Mouse (Mus musculus): ENCODE results near the gene Trir. TPM values are rescaled to one million over a fixed set of nuclear protein-coding genes. Genes with fewer than 3 reads are reported as not detected.

The Trir gene
- polyA plus RNA-seq, 1 experiment = 198 TPM

DNA sequence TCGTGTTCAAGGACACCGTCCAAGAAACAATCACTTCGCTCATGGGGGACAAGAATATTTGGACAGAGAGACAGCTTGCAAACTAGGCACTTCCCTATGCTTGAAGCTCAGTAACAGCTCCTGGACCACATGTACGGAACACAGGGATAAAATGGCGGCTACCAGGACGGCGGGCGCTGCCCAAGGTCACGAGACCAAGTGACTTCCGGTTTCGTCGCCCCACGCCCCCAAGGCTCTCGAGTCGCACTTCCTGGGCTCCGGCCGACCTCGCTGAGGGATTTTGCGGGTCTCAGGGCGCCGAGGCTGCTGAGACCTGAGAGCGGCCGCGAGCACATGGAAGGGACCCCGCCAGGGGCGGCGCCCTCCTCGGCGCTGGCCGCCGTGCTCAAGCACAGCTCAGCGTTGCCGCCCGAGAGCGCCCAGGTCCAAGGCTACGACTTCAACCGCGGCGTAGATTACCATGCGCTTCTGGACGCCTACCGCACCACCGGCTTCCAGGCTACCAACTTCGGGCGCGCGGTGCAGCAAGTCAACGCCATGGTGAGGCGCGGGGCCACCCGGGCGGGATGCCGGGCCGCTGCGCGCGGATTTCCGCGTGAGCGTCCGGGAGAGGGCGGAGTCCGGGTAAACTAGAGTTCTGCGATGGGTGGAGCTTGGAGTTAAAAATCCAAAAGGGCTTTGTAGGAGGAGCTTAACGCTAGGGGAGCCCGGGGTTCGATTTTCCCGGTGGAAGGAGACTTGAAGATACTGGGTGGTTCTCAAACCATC lies 45.1 kb downstream of the Trir start, which contains the start of gene Dhps:
TSS of gene Dhps (plus strand) at position 244 of the 768 bp plus-strand sequence.
- no peaks in the 10 kb centered on the region for H3K79me2 ChIP-seq (ENCODE audit: control insufficient read depth, insufficient read depth)
- H3K4me2 ChIP-seq (ENCODE audit: low read depth) = peak within 1 kb of the TSS; percentile 95
- no peaks in the 10 kb centered on the region for H3K27me3 ChIP-seq (ENCODE audit: control insufficient read depth, insufficient read depth, insufficient read length)
- peak within 1 kb of the TSS; percentile 82 for H3K4me3 ChIP-seq
- H3ac ChIP-seq (ENCODE audit: control insufficient read depth, insufficient read length) = peak within 1 kb of the TSS; percentile 78
- H3K36me3 ChIP-seq (ENCODE audit: control insufficient read depth, insufficient read depth) = peaks cover 12% of the 10 kb centered on the region
- TF ChIP-seq USF1 (IDR thresholded peaks at IDR 0.05; ENCODE audit: low read depth) (peak; percentile 91), POLR2AphosphoS2 (IDR thresholded peaks at IDR 0.05; ENCODE audit: insufficient read length, low read depth) (peak; percentile 58), E2F4 (IDR thresholded peaks at IDR 0.05; ENCODE audit: insufficient read depth) (no peak), POLR2A (IDR thresholded peaks at IDR 0.05; ENCODE audit: insufficient read length, low read depth) (peak; percentile 61), TCF3 (IDR thresholded peaks at IDR 0.05; ENCODE audit: insufficient read length, low read depth) (no peak)

- H3K36me3 ChIP-seq (ENCODE audit: control insufficient read depth, insufficient read depth) = peaks cover 12% of the 10 kb centered on the region
- H3K4me2 ChIP-seq (ENCODE audit: low read depth) = peak overlapping the region; percentile 95
- H3K27me3 ChIP-seq (ENCODE audit: control insufficient read depth, insufficient read depth, insufficient read length) = no peaks in the 10 kb centered on the region
- no peak for TF ChIP-seq CEBPB (IDR thresholded peaks at IDR 0.05; ENCODE audit: insufficient read depth, poor library complexity, severe bottlenecking)
- no peak for TF ChIP-seq TCF12 (IDR thresholded peaks at IDR 0.05; ENCODE audit: insufficient read depth, poor library complexity, severe bottlenecking)
- no peak for TF ChIP-seq USF1 (IDR thresholded peaks at IDR 0.05; ENCODE audit: low read depth)
- TF ChIP-seq POLR2AphosphoS2 (IDR thresholded peaks at IDR 0.05; ENCODE audit: insufficient read length, low read depth) = no peak
- no peak for TF ChIP-seq POLR2A (IDR thresholded peaks at IDR 0.05; ENCODE audit: insufficient read length, low read depth)
- no peak for TF ChIP-seq E2F4 (IDR thresholded peaks at IDR 0.05; ENCODE audit: insufficient read depth)
- no peak for TF ChIP-seq REST (IDR thresholded peaks at IDR 0.05; ENCODE audit: insufficient read depth, insufficient read length)
- TF ChIP-seq TCF3 (IDR thresholded peaks at IDR 0.05; ENCODE audit: insufficient read length, low read depth) = no peak
- no peaks in the 10 kb centered on the region for H3K79me2 ChIP-seq (ENCODE audit: control insufficient read depth, insufficient read depth)
- peak overlapping the region; percentile 82 for H3K4me3 ChIP-seq
- H3ac ChIP-seq (ENCODE audit: control insufficient read depth, insufficient read length) = peak overlapping the region; percentile 78
These were observed 45.8 kb downstream of the Trir start for GRCm38 (mm10) chr8:85072364-85072929.

GRCm38 (mm10) chr8:85073041-85073612 lies 46.5 kb downstream of the Trir start:
- H3K4me2 ChIP-seq (ENCODE audit: low read depth) = peak overlapping the region; percentile 61

DNA sequence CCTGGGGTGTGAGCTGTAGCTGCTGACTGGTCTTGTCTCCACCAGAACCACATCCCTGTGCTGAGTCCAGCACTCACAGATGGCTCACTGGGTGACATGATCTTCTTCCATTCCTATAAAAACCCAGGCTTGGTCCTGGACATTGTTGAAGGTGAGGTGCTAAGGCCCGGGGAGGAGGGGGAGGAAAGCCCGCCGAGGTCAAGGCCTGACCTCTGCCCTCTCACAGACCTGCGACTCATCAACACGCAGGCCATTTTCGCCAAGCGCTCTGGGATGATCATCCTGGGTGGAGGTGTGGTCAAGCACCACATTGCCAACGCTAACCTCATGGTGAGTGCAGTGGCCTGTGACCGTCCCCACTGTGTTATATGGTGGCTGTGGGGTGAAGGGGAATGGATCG lies 47.5 kb downstream of the Trir start:
- H3ac ChIP-seq (ENCODE audit: control insufficient read depth, insufficient read length) = no peak overlapping the region
- TF ChIP-seq USF1 (IDR thresholded peaks at IDR 0.05; ENCODE audit: low read depth) = no peak
- no peak for TF ChIP-seq CEBPB (IDR thresholded peaks at IDR 0.05; ENCODE audit: insufficient read depth, poor library complexity, severe bottlenecking)
- TF ChIP-seq MAX (IDR thresholded peaks at IDR 0.05; ENCODE audit: low read depth) = no peak
- H3K36me3 ChIP-seq (ENCODE audit: control insufficient read depth, insufficient read depth) = peaks cover 12% of the 10 kb centered on the region
- no peaks in the 10 kb centered on the region for H3K27me3 ChIP-seq (ENCODE audit: control insufficient read depth, insufficient read depth, insufficient read length)
- no peaks in the 10 kb centered on the region for H3K79me2 ChIP-seq (ENCODE audit: control insufficient read depth, insufficient read depth)
- H3K4me2 ChIP-seq (ENCODE audit: low read depth) = no peak overlapping the region
- no peak overlapping the region for H3K4me3 ChIP-seq

More at GRCm38 (mm10) chr8:85073041-85073612, 46.5 kb downstream of the Trir start:
- no peak for TF ChIP-seq SRF (IDR thresholded peaks at IDR 0.05; ENCODE audit: control insufficient read depth, insufficient read length, low read depth)
- no peak for TF ChIP-seq MYOD1 (IDR thresholded peaks at IDR 0.05; ENCODE audit: control insufficient read depth in 1 of 3, insufficient read length in 2 of 3, low read depth in 2 of 3)
- TF ChIP-seq MYOG (IDR thresholded peaks at IDR 0.05; ENCODE audit: control insufficient read depth in 1 of 3, insufficient read depth in 1 of 3, insufficient read length in 2 of 3, low read depth in 2 of 3) = no peak
- TF ChIP-seq CEBPB (IDR thresholded peaks at IDR 0.05; ENCODE audit: insufficient read depth, poor library complexity, severe bottlenecking) = no peak
- TF ChIP-seq TCF3 (IDR thresholded peaks at IDR 0.05; ENCODE audit: insufficient read length, low read depth) = no peak
- H3K27me3 ChIP-seq (ENCODE audit: control insufficient read depth, insufficient read depth, insufficient read length) = no peaks in the 10 kb centered on the region
- peaks cover 12% of the 10 kb centered on the region for H3K36me3 ChIP-seq (ENCODE audit: control insufficient read depth, insufficient read depth)
- no peak overlapping the region for H3ac ChIP-seq (ENCODE audit: control insufficient read depth, insufficient read length)
- peak overlapping the region; percentile 82 for H3K4me3 ChIP-seq
- no peaks in the 10 kb centered on the region for H3K79me2 ChIP-seq (ENCODE audit: control insufficient read depth, insufficient read depth)

GRCm38 (mm10) chr8:85074617-85075016 lies 48.0 kb downstream of the Trir start:
- Histone ChIP-seq H3K4me2 (ENCODE audit: low read depth) (no peak overlapping the region), H3K79me2 (ENCODE audit: control insufficient read depth, insufficient read depth) (peaks cover 3% of the 10 kb centered on the region), H3ac (ENCODE audit: control insufficient read depth, insufficient read length) (no peak overlapping the region), H3K27me3 (ENCODE audit: control insufficient read depth, insufficient read depth, insufficient read length) (no peaks in the 10 kb centered on the region), H3K36me3 (ENCODE audit: control insufficient read depth, insufficient read depth) (peaks cover 12% of the 10 kb centered on the region), H3K4me3 (no peak overlapping the region)
- peak; percentile 22 for TF ChIP-seq POLR2AphosphoS2 (IDR thresholded peaks at IDR 0.05; ENCODE audit: insufficient read length, low read depth)
- TF ChIP-seq TCF3 (IDR thresholded peaks at IDR 0.05; ENCODE audit: insufficient read length, low read depth) = no peak

Measured in myocyte (in vitro differentiated cells).